Mouse (Mus musculus): ENCODE data around the gene Slc2a4. TPM values are rescaled to one million over a fixed set of nuclear protein-coding genes. Genes with fewer than 3 reads are reported as not detected.

Slc2a4 gene
- polyA plus RNA-seq, 1 experiment from 2014 or later, result 7.7 TPM

DNA sequence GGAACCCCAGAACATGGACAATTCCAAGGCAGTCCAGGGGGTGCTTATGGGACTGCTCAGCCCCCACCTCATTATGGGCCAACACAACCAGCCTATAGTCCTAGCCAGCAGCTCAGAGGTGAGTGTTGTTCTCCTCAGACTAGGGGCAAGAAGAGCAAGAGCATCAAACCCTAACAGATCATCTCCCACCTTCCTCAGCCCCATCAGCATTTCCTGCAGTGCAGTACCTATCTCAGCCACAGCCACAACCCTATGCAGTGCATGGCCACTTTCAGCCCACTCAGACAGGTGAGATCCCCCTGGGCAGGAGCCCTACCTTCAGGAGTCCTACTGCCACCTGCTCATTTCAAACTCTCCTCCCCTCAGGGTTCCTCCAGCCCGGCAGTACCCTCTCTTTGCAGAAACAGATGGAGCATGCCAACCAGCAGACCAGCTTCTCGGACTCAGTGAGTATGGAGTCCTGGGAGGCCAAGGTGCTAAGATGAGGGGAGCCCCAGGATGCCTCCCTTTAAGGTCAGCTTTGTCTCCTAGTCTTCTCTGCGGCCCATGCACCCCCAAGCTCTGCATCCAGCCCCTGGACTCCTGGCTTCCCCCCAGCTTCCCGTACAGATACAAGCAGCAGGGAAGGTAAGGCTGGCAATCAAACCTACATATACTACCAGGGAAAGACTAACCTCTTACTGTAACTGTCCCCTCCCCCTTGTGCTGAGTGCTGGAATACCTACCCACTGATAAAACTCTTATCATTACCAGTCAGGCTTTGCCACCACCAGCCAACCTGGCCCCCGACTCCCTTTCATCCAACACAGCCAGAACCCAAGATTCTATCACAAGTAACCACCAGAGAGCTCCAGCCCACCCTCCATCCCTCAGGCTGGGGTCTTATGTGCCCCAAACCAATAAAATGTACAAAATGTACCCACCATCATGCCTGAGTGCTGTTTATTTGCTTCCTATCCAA lies 32.0 kb downstream of the Slc2a4 start:
- Histone ChIP-seq H3K36me3 (replicated peaks; ENCODE audit: insufficient read depth, low read length) (peaks cover 56% of the 10 kb centered on the region), H3K9ac (replicated peaks) (peak overlapping the region; percentile 93), H3K27me3 (ENCODE audit: insufficient read depth, low read length) (no peaks in the 10 kb centered on the region), H3K4me1 (ENCODE audit: insufficient read depth) (peaks cover 53% of the 10 kb centered on the region), H3K4me2 (ENCODE audit: low read depth, low read length) (peak overlapping the region; percentile 99), H3K27ac (ENCODE audit: low read depth) (peak overlapping the region; percentile 90), H3K9me3 (ENCODE audit: low read length) (no peaks in the 10 kb centered on the region), H3K4me3 (ENCODE audit: low read depth, low read length) (peak overlapping the region; percentile 97)
- DNase-seq (peak; percentile 54), ATAC-seq (peak; percentile 14)
- 49% methylated on average over 5 of the region's 5 CpGs for WGBS (ENCODE audit: insufficient replicate concordance)
- TF ChIP-seq CTCF (IDR thresholded peaks at IDR 0.05; ENCODE audit: low read depth) (no peak), EP300 (IDR thresholded peaks at IDR 0.05; ENCODE audit: low read depth) (peak; percentile 94)

DNA sequence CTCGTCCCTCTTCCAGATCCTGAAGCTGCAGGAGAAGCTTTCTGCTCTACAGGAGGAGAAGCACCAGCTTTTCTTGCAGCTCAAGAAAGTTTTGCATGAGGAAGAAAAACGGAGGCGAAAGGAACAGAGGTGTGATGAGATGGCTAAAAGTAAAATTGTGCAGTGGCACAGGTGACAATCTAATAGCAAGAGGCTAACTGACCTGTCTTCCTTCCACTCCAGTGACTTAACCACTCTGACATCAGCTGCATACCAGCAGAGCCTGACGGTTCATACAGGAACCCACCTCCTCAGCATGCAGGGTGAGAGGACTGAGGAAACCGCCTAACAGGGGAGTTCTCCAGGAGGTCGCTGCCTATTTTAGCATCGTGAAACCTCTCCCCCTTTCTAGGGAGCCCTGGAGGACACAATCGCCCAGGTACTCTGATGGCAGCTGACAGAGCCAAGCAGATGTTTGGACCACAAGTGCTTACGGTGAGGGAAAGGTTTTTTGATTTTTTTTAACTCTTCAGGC lies 33.0 kb downstream of the Slc2a4 start:
- no peaks in the 10 kb centered on the region for H3K9me3 ChIP-seq (ENCODE audit: low read length)
- H3K4me1 ChIP-seq (ENCODE audit: insufficient read depth), result peaks cover 53% of the 10 kb centered on the region
- DNase-seq (peak; percentile 15), ATAC-seq (no peak)
- no peaks in the 10 kb centered on the region for H3K27me3 ChIP-seq (ENCODE audit: insufficient read depth, low read length)
- H3K9ac ChIP-seq (replicated peaks), result peak overlapping the region; percentile 93
- peaks cover 66% of the 10 kb centered on the region for H3K36me3 ChIP-seq (replicated peaks; ENCODE audit: insufficient read depth, low read length)
- peak overlapping the region; percentile 90 for H3K27ac ChIP-seq (ENCODE audit: low read depth)
- WGBS (ENCODE audit: insufficient replicate concordance), result 29% methylated on average over 9 of the region's 9 CpGs
- H3K4me2 ChIP-seq (ENCODE audit: low read depth, low read length), result peak overlapping the region; percentile 99
- peak overlapping the region; percentile 97 for H3K4me3 ChIP-seq (ENCODE audit: low read depth, low read length)
- TF ChIP-seq CTCF (IDR thresholded peaks at IDR 0.05; ENCODE audit: low read depth) (no peak), EP300 (IDR thresholded peaks at IDR 0.05; ENCODE audit: low read depth) (no peak)

DNA sequence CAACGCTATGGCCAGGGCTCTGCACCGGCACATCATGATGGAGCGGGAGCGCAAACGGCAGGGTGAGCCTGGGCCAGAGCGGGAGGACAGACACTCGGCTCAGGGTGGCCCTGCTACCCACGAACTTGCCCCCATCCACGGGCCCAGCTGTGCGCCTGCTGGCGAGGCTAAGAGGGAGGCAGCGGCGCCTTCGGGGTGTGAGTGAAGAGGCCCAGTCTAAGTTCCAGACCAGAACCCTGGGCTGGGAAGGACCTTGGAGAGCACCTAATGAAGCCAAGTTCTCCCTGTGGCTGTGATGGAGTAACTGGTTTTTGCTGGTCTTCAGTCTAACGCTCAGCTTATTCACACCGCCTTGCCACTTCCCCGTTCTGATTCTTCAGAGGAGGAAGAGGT lies 33.6 kb downstream of the Slc2a4 start:
- H3K4me2 ChIP-seq (ENCODE audit: low read depth, low read length), result peak overlapping the region; percentile 99
- H3K9me3 ChIP-seq (ENCODE audit: low read length), result no peaks in the 10 kb centered on the region
- H3K9ac ChIP-seq (replicated peaks), result peak overlapping the region; percentile 93
- no peaks in the 10 kb centered on the region for H3K27me3 ChIP-seq (ENCODE audit: insufficient read depth, low read length)
- H3K36me3 ChIP-seq (replicated peaks; ENCODE audit: insufficient read depth, low read length), result peaks cover 72% of the 10 kb centered on the region
- ATAC-seq, result no peak; the same call in 1 of the 2 replicates
- H3K4me1 ChIP-seq (ENCODE audit: insufficient read depth), result peaks cover 51% of the 10 kb centered on the region
- TF ChIP-seq EP300 (IDR thresholded peaks at IDR 0.05; ENCODE audit: low read depth), result no peak
- peak; percentile 55 for DNase-seq
- H3K4me3 ChIP-seq (ENCODE audit: low read depth, low read length), result peak overlapping the region; percentile 97
- peak overlapping the region; percentile 90 for H3K27ac ChIP-seq (ENCODE audit: low read depth)
- under 1% methylated on average over 17 of the region's 17 CpGs for WGBS (ENCODE audit: insufficient replicate concordance)

DNA sequence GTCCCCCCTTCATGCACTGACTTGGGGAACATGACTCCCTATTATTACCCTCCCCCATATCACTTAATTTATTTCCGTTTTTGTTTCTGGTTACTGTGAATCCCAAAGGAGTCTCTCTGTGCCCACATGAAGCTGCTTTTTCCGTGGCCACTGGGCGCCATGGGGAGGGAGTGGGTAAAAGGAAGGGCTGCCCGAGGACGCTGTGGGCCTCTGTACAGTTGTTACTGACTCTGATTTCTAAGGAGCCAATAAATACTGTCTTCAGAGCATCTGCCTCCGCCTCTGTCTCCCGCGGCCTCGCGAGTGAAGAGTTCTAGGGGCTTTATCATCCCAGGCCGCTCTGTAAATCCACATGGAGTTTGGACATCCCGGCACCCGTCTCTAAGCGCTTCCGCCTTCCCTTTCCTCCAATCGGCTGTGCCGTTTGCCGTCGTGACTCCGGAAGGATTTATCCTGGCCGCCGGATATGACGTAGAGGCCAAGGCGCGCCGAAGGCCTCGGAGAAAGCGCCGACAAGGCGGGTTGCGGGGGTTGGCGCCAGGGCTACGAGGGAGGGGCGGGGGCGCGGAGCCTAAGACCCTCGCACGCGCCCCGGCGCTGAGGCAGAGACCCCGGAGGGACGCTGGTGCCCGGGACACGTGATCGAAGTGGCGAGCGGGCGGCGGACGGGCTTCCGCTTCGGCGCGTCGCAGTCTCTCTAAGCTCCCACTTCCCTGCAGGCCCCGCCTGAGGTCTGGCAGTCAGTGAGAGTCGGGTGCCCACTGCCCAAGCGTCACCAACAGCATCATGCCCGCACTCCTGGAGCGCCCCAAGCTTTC lies 34.2 kb downstream of the Slc2a4 start, which contains the start of gene Gps2:
TSS of gene Gps2 (plus strand) at position 335 of the 818 bp plus-strand sequence.
- DNase-seq (peak; percentile 93), ATAC-seq (peak; percentile 87)
- peak; percentile 64; the same call in 1 of the 2 replicates for TF ChIP-seq EP300 (IDR thresholded peaks at IDR 0.05; ENCODE audit: low read depth)
- TF ChIP-seq CTCF (IDR thresholded peaks at IDR 0.05; ENCODE audit: low read depth), result no peak
- H3K4me2 ChIP-seq (ENCODE audit: low read depth, low read length), result peak within 1 kb of the TSS; percentile 99
- H3K4me1 ChIP-seq (ENCODE audit: insufficient read depth), result peaks cover 45% of the 10 kb centered on the region
- peaks cover 76% of the 10 kb centered on the region for H3K36me3 ChIP-seq (replicated peaks; ENCODE audit: insufficient read depth, low read length)
- H3K9ac ChIP-seq (replicated peaks), result peak within 1 kb of the TSS; percentile 93
- WGBS (ENCODE audit: insufficient replicate concordance), result under 1% methylated on average over 57 of the region's 61 CpGs
- H3K27ac ChIP-seq (ENCODE audit: low read depth), result peak within 1 kb of the TSS; percentile 90
- no peaks in the 10 kb centered on the region for H3K27me3 ChIP-seq (ENCODE audit: insufficient read depth, low read length)
- H3K9me3 ChIP-seq (ENCODE audit: low read length), result no peaks in the 10 kb centered on the region
- peak within 1 kb of the TSS; percentile 97 for H3K4me3 ChIP-seq (ENCODE audit: low read depth, low read length)

DNA sequence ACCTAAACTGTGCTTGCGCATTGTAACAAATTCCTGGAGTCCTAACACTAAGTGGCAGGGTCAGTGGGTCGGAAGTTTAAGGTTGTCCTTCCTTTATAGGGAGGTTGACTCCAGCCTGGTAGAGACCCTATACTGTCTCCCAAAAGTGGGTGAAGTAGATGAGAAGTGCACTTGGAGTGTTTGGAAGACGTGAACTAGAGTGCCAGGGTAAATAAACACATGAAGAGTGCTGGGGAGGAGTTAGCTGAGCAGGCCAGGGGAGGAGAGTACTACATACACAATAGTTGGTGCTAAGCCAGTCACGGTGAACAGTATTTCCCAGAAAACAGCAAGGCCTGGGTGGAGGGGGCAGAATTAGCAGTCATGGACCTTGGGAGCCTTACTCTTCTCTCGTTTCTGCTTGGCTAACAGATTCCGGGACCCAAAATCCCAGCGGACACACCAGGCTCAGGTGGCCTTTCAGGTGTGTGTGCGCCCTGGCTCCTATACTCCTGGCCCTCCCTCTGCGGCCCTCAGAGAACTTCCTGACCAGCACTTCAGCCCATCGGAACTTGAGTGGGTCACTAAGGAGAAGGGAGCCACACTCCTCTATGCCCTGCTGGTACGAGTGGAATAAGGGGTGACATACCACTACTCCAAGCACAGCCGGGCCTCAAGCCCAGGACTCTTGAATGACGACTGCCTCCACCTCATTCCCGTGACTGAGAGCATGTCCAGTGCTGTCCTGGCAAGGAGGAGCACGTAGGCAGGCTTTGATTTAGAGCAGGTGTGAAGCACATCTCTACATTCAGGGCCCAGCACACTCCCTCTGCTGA lies 35.1 kb downstream of the Slc2a4 start:
- Histone ChIP-seq H3K4me3 (ENCODE audit: low read depth, low read length) (peak overlapping the region; percentile 97), H3K4me2 (ENCODE audit: low read depth, low read length) (peak overlapping the region; percentile 99), H3K36me3 (replicated peaks; ENCODE audit: insufficient read depth, low read length) (peaks cover 76% of the 10 kb centered on the region), H3K9ac (replicated peaks) (peak overlapping the region; percentile 93), H3K27ac (ENCODE audit: low read depth) (peak overlapping the region; percentile 90; the same call in 1 of the 2 replicates), H3K27me3 (ENCODE audit: insufficient read depth, low read length) (no peaks in the 10 kb centered on the region), H3K9me3 (ENCODE audit: low read length) (no peaks in the 10 kb centered on the region), H3K4me1 (ENCODE audit: insufficient read depth) (peaks cover 39% of the 10 kb centered on the region)
- DNase-seq, result peak; percentile 14
- ATAC-seq, result no peak
- TF ChIP-seq CTCF (IDR thresholded peaks at IDR 0.05; ENCODE audit: low read depth) (no peak), EP300 (IDR thresholded peaks at IDR 0.05; ENCODE audit: low read depth) (no peak)
- WGBS (ENCODE audit: insufficient replicate concordance), result 78% methylated on average over 15 of the region's 15 CpGs
